Mouse (Mus musculus): ENCODE measurements around the gene Rad50.

Gene Rad50

GRCm38 (mm10) chr11:53698521-53698920, 8.6 kb downstream of the Rad50 start:
- DNase-seq (ENCODE audit: low spot score): no peak

- no peak for DNase-seq (ENCODE audit: low spot score)
Measured at GRCm38 (mm10) chr11:53691979-53692378, 15.1 kb downstream of the Rad50 start.

GRCm38 (mm10) chr11:53682994-53683530, 24.1 kb downstream of the Rad50 start:
- no peak for DNase-seq (ENCODE audit: low spot score)

- DNase-seq (ENCODE audit: low spot score): no peak
Measured at GRCm38 (mm10) chr11:53682170-53682569, 24.9 kb downstream of the Rad50 start.

- DNase-seq (ENCODE audit: low spot score): no peak
Measured at GRCm38 (mm10) chr11:53681686-53682085, 25.4 kb downstream of the Rad50 start.

- no peak for DNase-seq (ENCODE audit: low spot score)
Measured at GRCm38 (mm10) chr11:53680141-53680540, 27.0 kb downstream of the Rad50 start.

GRCm38 (mm10) chr11:53671414-53671813, 35.7 kb downstream of the Rad50 start:
- no peak for DNase-seq (ENCODE audit: low spot score)

- DNase-seq (ENCODE audit: low spot score): no peak
Measured at GRCm38 (mm10) chr11:53664091-53664490, 43.0 kb downstream of the Rad50 start.

- DNase-seq (ENCODE audit: low spot score): no peak
Measured at GRCm38 (mm10) chr11:53662794-53663674, 44.1 kb downstream of the Rad50 start.

- no peak for DNase-seq (ENCODE audit: low spot score)
Measured at GRCm38 (mm10) chr11:53657828-53658227, 49.3 kb downstream of the Rad50 start.

- DNase-seq (ENCODE audit: low spot score): no peak
Measured at GRCm38 (mm10) chr11:53657381-53657780, 49.7 kb downstream of the Rad50 start.

GRCm38 (mm10) chr11:53656558-53657202, 50.4 kb downstream of the Rad50 start:
- DNase-seq (ENCODE audit: low spot score): no peak

- no peak for DNase-seq (ENCODE audit: low spot score)
Measured at GRCm38 (mm10) chr11:53655043-53655442, 52.1 kb downstream of the Rad50 start.

- no peak for DNase-seq (ENCODE audit: low spot score)
Measured at GRCm38 (mm10) chr11:53652427-53652826, 54.7 kb downstream of the Rad50 start.

GRCm38 (mm10) chr11:53651441-53651840, 55.7 kb downstream of the Rad50 start:
- no peak for DNase-seq (ENCODE audit: low spot score)

- DNase-seq (ENCODE audit: low spot score): no peak
Measured at GRCm38 (mm10) chr11:53644017-53644416, 63.1 kb downstream of the Rad50 start.

GRCm38 (mm10) chr11:53642744-53643279, 64.3 kb downstream of the Rad50 start:
- no peak for DNase-seq (ENCODE audit: low spot score)

GRCm38 (mm10) chr11:53637803-53638260, 69.3 kb downstream of the Rad50 start:
- no peak for DNase-seq (ENCODE audit: low spot score)

GRCm38 (mm10) chr11:53637046-53637802, 69.9 kb downstream of the Rad50 start:
- DNase-seq (ENCODE audit: low spot score): no peak

GRCm38 (mm10) chr11:53636183-53636646, 70.9 kb downstream of the Rad50 start:
- DNase-seq (ENCODE audit: low spot score): no peak

GRCm38 (mm10) chr11:53635590-53636182, 71.4 kb downstream of the Rad50 start:
- no peak for DNase-seq (ENCODE audit: low spot score)

Data from ovary, postnatal 10 days (tissue).